Mouse (Mus musculus): ENCODE measurements around the gene Cct8.

Gene Cct8

GRCm38 (mm10) chr16:87445110-87445509 is 50.6 kb downstream of the Cct8 start:
- DNase-seq (ENCODE audit: low spot score in 2 of 2): no peak

DNA sequence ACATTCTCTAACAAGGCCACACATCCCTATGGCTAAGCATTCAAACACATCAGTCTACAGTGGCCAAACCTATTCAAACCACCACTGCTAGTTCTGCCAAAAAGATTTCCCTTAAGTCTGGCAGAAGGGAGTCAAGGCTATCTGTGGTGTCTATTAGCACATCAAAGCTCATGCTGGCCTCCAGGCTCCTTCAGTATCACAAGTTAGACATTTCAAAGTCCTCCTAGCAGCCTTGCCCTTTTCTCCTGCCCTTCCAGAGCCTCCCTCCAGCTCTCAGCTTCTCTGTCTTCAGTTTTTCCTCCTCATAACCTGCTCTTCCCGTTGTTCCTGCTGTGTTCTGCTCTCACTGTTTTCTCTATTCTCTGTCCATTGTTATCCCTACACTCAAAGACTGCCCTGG is 51.6 kb downstream of the Cct8 start:
- DNase-seq (ENCODE audit: low spot score in 2 of 2): no peak

GRCm38 (mm10) chr16:87443245-87443644 is 52.4 kb downstream of the Cct8 start:
- no peak for DNase-seq (ENCODE audit: low spot score in 2 of 2)

- no peak for DNase-seq (ENCODE audit: low spot score in 2 of 2)
Observed at GRCm38 (mm10) chr16:87442291-87442690, 53.4 kb downstream of the Cct8 start.

DNA sequence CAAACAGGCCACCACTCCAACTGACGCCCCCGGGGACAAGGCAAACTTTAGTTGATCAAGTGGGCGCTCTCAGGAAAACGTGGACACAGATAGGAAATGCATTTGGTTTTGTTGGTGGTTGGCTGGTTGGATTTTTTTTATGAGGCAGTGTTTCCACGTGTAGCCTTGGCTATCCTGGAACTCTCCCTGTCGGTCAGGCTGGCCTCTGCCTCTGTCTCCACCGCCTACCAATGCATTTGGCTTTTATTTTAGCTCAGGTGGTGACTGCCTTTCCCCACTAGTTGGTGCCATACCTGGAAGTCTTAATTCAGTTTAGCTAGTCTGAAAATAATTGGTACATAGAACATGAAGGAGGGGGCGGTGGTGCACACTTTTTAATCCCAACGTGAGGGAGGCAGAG is 54.6 kb downstream of the Cct8 start:
- no peak for DNase-seq (ENCODE audit: low spot score in 2 of 2)

DNA sequence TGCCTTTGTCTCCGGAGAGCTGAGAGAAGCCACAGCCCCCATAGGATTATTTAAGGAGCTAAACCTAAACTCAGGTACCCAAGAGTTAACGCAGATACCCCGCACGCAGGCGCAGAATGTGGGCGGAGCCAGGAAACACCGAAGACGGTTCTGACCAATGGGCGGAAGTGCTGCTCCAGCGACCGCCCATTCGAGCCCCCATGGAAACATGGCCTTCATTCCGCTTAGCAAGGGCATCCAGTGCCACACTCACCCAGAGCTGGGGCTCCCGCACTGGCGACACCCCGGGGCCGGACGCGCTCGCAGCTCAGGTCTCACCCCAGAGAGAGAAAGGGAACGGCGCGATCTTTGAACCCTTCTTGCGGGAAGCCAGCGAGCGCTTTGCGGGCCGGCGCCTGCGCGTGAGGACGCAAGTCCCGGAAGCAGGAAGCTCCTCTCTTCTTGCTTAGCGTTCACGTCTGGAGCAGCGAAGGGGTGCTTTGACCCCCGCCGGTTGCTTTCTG is 55.4 kb downstream of the Cct8 start, which contains the start of gene Rwdd2b:
Gene Rwdd2b (minus strand): TSS at position 390 of the 503 bp plus-strand sequence.
- DNase-seq (ENCODE audit: low spot score in 2 of 2): peak; percentile 91 to 96

GRCm38 (mm10) chr16:87438697-87439096 is 57.0 kb downstream of the Cct8 start:
- DNase-seq (ENCODE audit: low spot score in 2 of 2): no peak

GRCm38 (mm10) chr16:87437096-87437495 is 58.6 kb downstream of the Cct8 start:
- peak in 1 of 2 experiments; percentile 51 for DNase-seq (ENCODE audit: low spot score in 2 of 2)

DNA sequence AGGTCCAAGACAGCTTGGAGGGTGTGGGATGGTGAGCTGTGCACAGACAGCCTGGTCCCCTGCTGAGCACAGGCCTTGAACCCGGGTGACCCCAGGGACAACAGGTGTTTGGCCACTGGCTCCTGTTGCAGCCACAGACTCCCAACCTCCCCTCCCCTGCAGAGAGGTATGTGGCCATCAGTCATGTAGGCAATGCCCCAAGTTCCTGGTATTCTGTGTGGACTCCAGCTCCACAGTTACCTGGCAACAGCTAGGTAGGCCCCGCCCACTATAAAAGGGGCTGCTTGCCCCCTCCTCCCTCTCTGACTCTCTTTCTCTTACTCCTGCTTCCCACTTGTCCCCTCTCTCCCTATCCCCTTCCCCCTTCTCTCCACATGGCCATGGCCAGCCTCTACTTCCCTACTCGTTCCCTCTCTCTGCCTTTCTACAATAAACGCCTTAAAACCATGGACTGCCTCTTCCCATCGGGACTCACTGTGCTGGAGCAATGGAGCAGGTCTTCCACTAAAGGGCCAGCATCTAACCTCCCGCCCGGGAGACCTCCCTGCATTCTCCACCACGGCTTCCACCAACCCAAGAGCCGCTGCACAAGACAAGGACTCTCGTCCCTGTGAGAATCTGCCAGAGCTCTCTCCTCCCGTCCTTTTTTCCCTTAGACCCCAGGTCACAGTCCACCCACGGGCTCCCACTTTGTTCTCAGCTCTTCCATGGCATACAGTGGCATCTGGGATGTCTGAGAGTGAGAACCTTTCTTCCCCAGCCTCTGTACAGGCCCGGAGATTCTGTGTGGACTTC is 60.1 kb downstream of the Cct8 start:
- peak in 1 of 2 experiments; percentile 61 for DNase-seq (ENCODE audit: low spot score in 2 of 2)

DNA sequence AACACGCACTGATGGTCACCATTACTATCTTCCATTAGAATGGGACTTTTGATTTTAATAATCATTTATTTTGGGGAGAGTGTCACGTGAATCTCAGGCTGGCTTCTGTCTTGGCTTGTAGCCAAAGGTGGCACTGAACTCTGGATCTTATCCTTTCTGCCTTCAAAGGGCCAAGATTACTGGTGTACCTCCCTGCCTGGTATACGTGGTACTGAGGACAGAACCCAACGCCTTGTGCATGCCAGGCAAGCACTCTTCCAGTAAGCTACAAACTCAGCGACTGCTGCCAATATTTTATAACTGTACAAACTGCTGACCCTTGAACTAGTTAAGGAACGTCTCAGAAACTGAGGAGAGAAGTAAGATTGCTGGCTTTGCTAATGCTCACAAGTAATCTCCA is 60.7 kb downstream of the Cct8 start:
- DNase-seq (ENCODE audit: low spot score in 2 of 2): no peak

DNA sequence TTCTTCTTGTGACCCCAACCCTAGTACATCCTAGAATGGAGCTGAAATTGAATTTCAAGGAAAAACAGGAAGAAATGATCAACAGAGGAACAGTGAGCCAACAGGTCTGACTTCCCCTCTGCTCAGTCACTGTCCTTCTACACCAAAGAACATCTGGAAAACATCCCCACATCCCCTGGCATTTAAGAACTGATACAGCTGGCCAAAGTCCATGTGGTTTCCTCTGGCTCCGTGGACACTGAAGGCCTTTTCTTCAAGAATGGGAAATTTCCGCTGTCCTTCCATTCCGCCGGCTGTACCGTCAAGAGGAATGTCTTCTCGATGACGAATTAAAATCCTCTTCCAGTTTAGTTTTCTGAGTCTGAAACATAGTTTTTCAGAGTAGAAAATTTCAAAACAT is 61.4 kb downstream of the Cct8 start:
- DNase-seq (ENCODE audit: low spot score in 2 of 2): peak in 1 of 2 experiments; percentile 49

All from spleen, postnatal 4 days (tissue).